Mouse (Mus musculus) midbrain, postnatal 0 days (tissue): ENCODE measurements at regions not wholly inside any gene's neighbourhood (a gene's known extent, or its start where the extent isn't known, plus 50 kb on each side); places are given as distances from the start of the nearest gene placed in this dataset.
A peak's percentile ranks its signal among the peaks of the same experiment; 100 is the strongest.

Experiments
- ATAC-seq: fragments of 200-750 bp; cut with Nextera tagmentation; 2 replicates; pipeline ENCODE4 v1.8.0; 2017; ENCODE audit warnings: moderate number of reproducible peaks, mild to moderate bottlenecking, moderate TSS enrichment, moderate library complexity; ENCODE audit not compliant: low FRiP score
- DNase-seq: peaks from one replicate; pipeline ENCODE4 v3.0.0-alpha.2; 2015; ENCODE audit warnings: low spot score
- H3K27ac ChIP-seq: fragments of 300-500 bp; sonication (generic); 2 replicates; pipeline ENCODE4 v1.5.1; 2014; ENCODE audit warnings: low read depth, mild to moderate bottlenecking, low read length, mixed read lengths
- H3K27me3 ChIP-seq: fragments of 300-500 bp; sonication (generic); 2 replicates; pipeline ENCODE4 v1.6.1; 2014; ENCODE audit warnings: low read length, control low read depth, mixed read lengths; ENCODE audit not compliant: insufficient read depth
- H3K36me3 ChIP-seq: fragments of 300-500 bp; sonication (generic); 2 replicates; pipeline ENCODE4 v1.6.1; 2014; ENCODE audit warnings: low read length, control low read depth, mixed read lengths; ENCODE audit not compliant: insufficient read depth
- H3K4me1 ChIP-seq: fragments of 300-500 bp; sonication (generic); 2 replicates; pipeline ENCODE4 v1.6.1; 2014; ENCODE audit warnings: mild to moderate bottlenecking, control low read depth, antibody characterized with exemption, low read length, mixed read lengths; ENCODE audit not compliant: insufficient read depth
- H3K4me2 ChIP-seq: fragments of 300-500 bp; sonication (generic); 2 replicates; pipeline ENCODE4 v1.6.1; 2014; ENCODE audit warnings: low read depth, mild to moderate bottlenecking, low read length, mixed read lengths; ENCODE audit not compliant: poor library complexity, severe bottlenecking
- H3K4me3 ChIP-seq: fragments of 300-500 bp; sonication (generic); 2 replicates; pipeline ENCODE4 v1.5.1; 2014; ENCODE audit warnings: low read depth, mild to moderate bottlenecking, low read length, moderate library complexity
- H3K9ac ChIP-seq: fragments of 300-500 bp; sonication (generic); replicated peaks from 2 replicates; pipeline ENCODE4 v1.6.1; 2014; ENCODE audit warnings: mild to moderate bottlenecking, low read length, moderate library complexity, mixed read lengths; ENCODE audit not compliant: poor library complexity, severe bottlenecking
- H3K9me3 ChIP-seq: fragments of 300-500 bp; sonication (generic); 2 replicates; pipeline ENCODE4 v1.6.1; 2016; ENCODE audit warnings: low read length, control low read depth
- CTCF ChIP-seq: IDR thresholded peaks from 2 replicates; pipeline ENCODE4 v1.5.1; 2016; ENCODE audit warnings: antibody characterized with exemption, mild to moderate bottlenecking
- WGBS: fragments of 180-500 bp; shearing (Covaris S2); extraction: QIAGEN DNeasy Blood & Tissue Kit; methylation state at CpG from one replicate; pipeline ENCODE4 v1.1.7; 2014; 5-methylcytosine and 5-hydroxymethylcytosine counted together

GRCm38 (mm10) chr8:128267261-128267660 lies 91.1 kb upstream of the Nrp1 start:
- Histone ChIP-seq H3K4me3 (no peak overlapping the region), H3K4me1 (no peaks in the 10 kb centered on the region), H3K9me3 (no peaks in the 10 kb centered on the region), H3K36me3 (no peaks in the 10 kb centered on the region), H3K4me2 (no peak overlapping the region), H3K9ac (no peak overlapping the region), H3K27ac (no peak overlapping the region), H3K27me3 (no peaks in the 10 kb centered on the region)
- ATAC-seq (no peak), DNase-seq (no peak)
- WGBS = 58% methylated on average over 4 of the region's 4 CpGs
- TF ChIP-seq CTCF = no peak

DNA sequence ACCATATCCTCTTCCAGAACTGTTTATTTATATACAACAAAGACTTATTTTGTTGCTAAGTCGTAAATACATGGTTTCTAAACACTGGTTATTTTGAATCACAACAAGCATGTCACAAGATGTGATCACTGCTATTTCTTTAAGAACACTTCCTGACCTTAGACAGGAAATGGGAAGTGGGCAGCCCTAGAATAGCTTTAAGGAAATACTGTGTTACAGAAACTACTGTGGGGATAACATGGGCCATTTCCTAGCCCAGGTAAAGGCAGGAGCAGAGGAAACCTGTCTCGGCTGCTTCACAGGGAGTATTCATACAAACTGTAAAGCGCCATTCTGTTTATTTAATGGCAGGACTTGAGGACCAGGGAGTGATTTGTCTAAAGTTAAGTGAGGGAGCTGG lies 90.4 kb upstream of the Nrp1 start:
- WGBS = 91% methylated on average over 3 of the region's 3 CpGs
- Histone ChIP-seq H3K9ac (no peak overlapping the region), H3K4me3 (no peak overlapping the region), H3K9me3 (no peaks in the 10 kb centered on the region), H3K4me1 (no peaks in the 10 kb centered on the region), H3K27ac (no peak overlapping the region), H3K27me3 (no peaks in the 10 kb centered on the region), H3K4me2 (no peak overlapping the region), H3K36me3 (no peaks in the 10 kb centered on the region)
- no peak for ATAC-seq
- DNase-seq = no peak
- TF ChIP-seq CTCF = no peak

DNA sequence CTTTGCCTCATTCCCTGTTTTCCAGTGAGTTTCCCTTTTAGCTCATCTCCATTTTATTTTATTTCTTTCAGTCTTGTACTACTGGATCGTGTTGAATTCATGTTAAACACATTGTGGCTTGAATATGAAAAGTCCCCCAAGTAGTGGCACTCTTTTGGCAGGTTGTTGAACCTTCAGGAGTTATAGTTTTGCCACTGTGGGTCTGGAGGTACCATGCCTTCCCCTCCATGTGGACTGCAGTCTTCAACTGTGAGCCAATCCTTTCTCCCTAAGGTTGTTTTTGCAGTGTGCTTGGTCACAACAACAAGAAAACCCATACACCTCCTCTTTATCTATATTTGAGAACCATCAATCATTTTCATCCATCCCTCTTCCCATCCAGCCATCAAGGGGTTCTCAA lies 88.9 kb upstream of the Nrp1 start:
- no peaks in the 10 kb centered on the region for H3K9me3 ChIP-seq
- no peak overlapping the region for H3K27ac ChIP-seq
- no peak overlapping the region for H3K4me2 ChIP-seq
- DNase-seq (no peak), ATAC-seq (no peak)
- no peak overlapping the region for H3K4me3 ChIP-seq
- 87% methylated on average over 1 of the region's 1 CpGs for WGBS
- H3K27me3 ChIP-seq = no peaks in the 10 kb centered on the region
- H3K36me3 ChIP-seq = no peaks in the 10 kb centered on the region
- H3K4me1 ChIP-seq = no peaks in the 10 kb centered on the region
- TF ChIP-seq CTCF = no peak
- no peak overlapping the region for H3K9ac ChIP-seq

DNA sequence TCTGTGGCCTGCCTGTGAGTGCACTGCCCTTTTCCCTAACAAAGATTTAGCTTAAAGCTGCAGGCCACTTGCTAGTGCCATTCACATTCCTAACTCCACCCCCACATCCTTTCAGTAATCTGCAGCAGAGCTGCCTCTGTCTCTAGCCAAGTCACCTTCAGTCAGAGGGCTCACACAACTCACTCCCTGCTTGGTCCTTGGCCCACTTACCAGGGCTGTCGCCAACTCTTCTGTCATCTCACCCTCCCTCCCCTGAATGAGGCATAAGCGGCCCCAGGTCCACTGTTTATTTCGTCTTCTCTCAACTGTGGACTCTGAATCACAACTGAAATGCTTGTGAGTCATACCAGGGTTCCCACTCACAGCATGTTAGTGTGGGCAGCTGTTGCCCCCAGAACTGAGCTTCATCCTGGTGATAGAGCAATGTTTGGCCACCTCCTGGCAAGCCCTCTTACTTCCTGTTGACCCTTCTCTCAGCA lies 85.5 kb upstream of the Nrp1 start:
- DNase-seq (peak; percentile 38), ATAC-seq (no peak)
- Histone ChIP-seq H3K36me3 (no peaks in the 10 kb centered on the region), H3K9ac (no peak overlapping the region), H3K27ac (no peak overlapping the region), H3K4me3 (no peak overlapping the region), H3K27me3 (no peaks in the 10 kb centered on the region), H3K9me3 (no peaks in the 10 kb centered on the region), H3K4me1 (no peaks in the 10 kb centered on the region), H3K4me2 (no peak overlapping the region)
- WGBS = 35% methylated on average over 3 of the region's 3 CpGs
- TF ChIP-seq CTCF = no peak

- H3K9ac ChIP-seq = no peak overlapping the region
- no peaks in the 10 kb centered on the region for H3K4me1 ChIP-seq
- WGBS = 88% methylated on average over 1 of the region's 1 CpGs
- no peak overlapping the region for H3K4me3 ChIP-seq
- H3K9me3 ChIP-seq = no peaks in the 10 kb centered on the region
- no peaks in the 10 kb centered on the region for H3K36me3 ChIP-seq
- no peak for ATAC-seq
- no peak overlapping the region for H3K4me2 ChIP-seq
- no peaks in the 10 kb centered on the region for H3K27me3 ChIP-seq
- H3K27ac ChIP-seq = no peak overlapping the region
- no peak for DNase-seq
- no peak for TF ChIP-seq CTCF
Observed at GRCm38 (mm10) chr8:128276475-128276874, 81.9 kb upstream of the Nrp1 start.

DNA sequence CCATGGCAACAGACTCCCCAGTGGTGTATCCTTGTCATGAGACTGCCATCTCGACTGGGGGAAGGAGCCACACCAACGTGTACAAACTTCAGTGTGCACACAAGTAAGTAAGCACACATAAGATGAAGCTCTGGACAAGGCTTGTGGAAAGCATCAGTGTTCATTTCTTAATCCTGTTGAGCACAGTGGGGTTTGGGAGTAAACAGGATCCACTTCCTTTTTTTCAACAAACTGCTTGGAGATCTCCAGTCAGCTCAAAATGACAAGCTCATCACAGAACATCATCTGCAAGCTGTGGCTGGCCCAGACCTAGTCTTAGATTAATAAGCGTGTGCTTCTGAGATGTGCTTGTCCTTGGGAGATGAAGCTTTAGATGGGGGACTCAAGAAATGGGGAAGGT lies 75.6 kb upstream of the Nrp1 start:
- H3K27me3 ChIP-seq = no peaks in the 10 kb centered on the region
- no peaks in the 10 kb centered on the region for H3K36me3 ChIP-seq
- H3K4me3 ChIP-seq = no peak overlapping the region
- H3K27ac ChIP-seq = no peak overlapping the region
- ATAC-seq (no peak), DNase-seq (no peak)
- no peaks in the 10 kb centered on the region for H3K9me3 ChIP-seq
- 84% methylated on average over 3 of the region's 3 CpGs for WGBS
- H3K4me2 ChIP-seq = no peak overlapping the region
- H3K9ac ChIP-seq = no peak overlapping the region
- no peaks in the 10 kb centered on the region for H3K4me1 ChIP-seq
- no peak for TF ChIP-seq CTCF
